Mouse (Mus musculus) activated CD4-positive, CD25-positive, alpha-beta regulatory T cell (primary cell): Measurements from ENCODE around the gene Hist1h2aa. TPM values are rescaled to one million over a fixed set of nuclear protein-coding genes. Genes with fewer than 3 reads are reported as not detected.

Source experiments
- polyA plus RNA-seq, 2 experiments: library from polyadenylated mRNA; unstranded; fragments of 100-300 nt; shearing (Covaris generic); gene quantifications; one replicate each; pipeline ENCODE4 v1.2.1; 2017

The Hist1h2aa gene
- not detected for polyA plus RNA-seq

GRCm38 (mm10) chr13:23934211-23934520 is at the start of gene Hist1h2aa:
Gene Hist1h2aa, plus strand, starts transcription at chr13:23934462.

GRCm38 (mm10) chr13:23914376-23915167 is 19.7 kb upstream of the Hist1h2aa start, which contains the start of gene Slc17a4:
Gene Slc17a4, minus strand, starts transcription at chr13:23915009.

DNA sequence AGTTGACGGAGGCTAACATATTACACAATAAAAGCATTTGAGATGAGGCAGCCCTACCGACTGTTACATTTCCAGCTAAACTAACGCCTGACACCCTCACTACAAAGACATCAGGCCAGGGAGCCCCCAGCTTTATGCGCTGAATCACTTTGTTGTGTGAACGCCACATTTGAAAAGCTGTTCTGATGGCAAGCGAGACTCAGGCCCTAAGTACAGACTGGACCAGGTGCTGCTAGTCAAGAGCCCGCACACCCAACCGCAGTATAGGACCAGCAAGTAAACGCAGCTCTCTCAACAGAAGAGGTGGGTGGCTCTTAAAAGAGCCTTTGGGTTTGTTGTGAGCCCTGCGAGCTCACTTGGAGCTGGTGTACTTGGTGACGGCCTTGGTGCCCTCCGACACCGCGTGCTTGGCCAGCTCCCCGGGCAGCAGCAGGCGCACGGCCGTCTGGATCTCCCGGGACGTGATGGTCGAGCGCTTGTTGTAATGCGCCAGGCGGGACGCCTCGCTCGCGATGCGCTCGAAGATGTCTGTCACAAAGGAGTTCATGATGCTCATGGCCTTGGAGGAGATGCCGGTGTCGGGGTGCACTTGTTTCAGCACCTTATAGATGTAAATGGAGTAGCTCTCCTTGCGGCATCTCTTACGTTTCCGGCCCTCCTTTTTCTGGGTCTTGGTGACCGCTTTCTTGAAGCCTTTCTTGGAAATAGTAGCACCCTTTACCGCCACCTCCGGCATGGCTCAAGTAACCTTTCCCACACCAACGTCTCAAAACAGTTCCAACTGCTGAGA is 646 bp upstream of the Hist1h2aa start, which contains the start of gene Hist1h2ba:
TSS of gene Hist1h2ba (minus strand) at position 736 of the 790 bp plus-strand sequence.

Other genes with a start within 250 kb of the Hist1h2aa start
- under 1 TPM in 1 of 2 experiments, not detected in 1; 0.38 TPM for gene Hist1h1t, start 238.6 kb upstream of the Hist1h2aa start, polyA plus RNA-seq
- 1 to 10 TPM; 3.3 to 6.0 TPM for gene Hist1h4c, start 236.0 kb upstream of the Hist1h2aa start, polyA plus RNA-seq
- 1 to 10 TPM; 1.3 to 2.6 TPM for gene Hfe, start 223.6 kb upstream of the Hist1h2aa start, polyA plus RNA-seq
- gene Hist1h1c, start 195.7 kb upstream of the Hist1h2aa start, polyA plus RNA-seq: 10 to 100 TPM; 13.3 to 18.7 TPM
- gene Hist1h3c, start 188.9 kb upstream of the Hist1h2aa start, polyA plus RNA-seq: 1 to 10 TPM; 2.7 to 3.1 TPM
- 1 to 10 TPM; 1.1 to 2.8 TPM for gene Hist1h2bb, start 187.7 kb upstream of the Hist1h2aa start, polyA plus RNA-seq
- 1 to 10 TPM; 4.6 to 7.2 TPM for gene Hist1h2ab, start 183.3 kb upstream of the Hist1h2aa start, polyA plus RNA-seq
- gene Hist1h3b, start 182.2 kb upstream of the Hist1h2aa start, polyA plus RNA-seq: 1 to 10 TPM in 1 of 2 experiments, not detected in 1; 1.4 TPM
- 1 to 10 TPM; 5.4 to 5.6 TPM for gene Hist1h4b, start 177.4 kb upstream of the Hist1h2aa start, polyA plus RNA-seq
- gene Hist1h4a, start 173.2 kb upstream of the Hist1h2aa start, polyA plus RNA-seq: not detected
- gene Hist1h3a, start 172.1 kb upstream of the Hist1h2aa start, polyA plus RNA-seq: 1 to 10 TPM; 5.1 TPM
- 1 to 10 TPM; 2.5 to 3.0 TPM for gene Hist1h1a, start 170.8 kb upstream of the Hist1h2aa start, polyA plus RNA-seq
- under 1 TPM in 1 of 2 experiments, not detected in 1; 0.17 TPM for gene Trim38, start 164.5 kb upstream of the Hist1h2aa start, polyA plus RNA-seq
- gene Slc17a2, start 127.5 kb upstream of the Hist1h2aa start, polyA plus RNA-seq: under 1 TPM in 1 of 2 experiments, not detected in 1; 0.09 TPM
- not detected for gene Slc17a3, start 95.0 kb upstream of the Hist1h2aa start, polyA plus RNA-seq
- under 1 TPM in 1 of 2 experiments, not detected in 1; 0.09 TPM for gene Slc17a1, start 66.7 kb upstream of the Hist1h2aa start, polyA plus RNA-seq
- not detected for gene Slc17a4, start 19.5 kb upstream of the Hist1h2aa start, polyA plus RNA-seq
- not detected for gene Hist1h2ba, start 306 bp upstream of the Hist1h2aa start, polyA plus RNA-seq
- gene Scgn, start 56.8 kb downstream of the Hist1h2aa start, polyA plus RNA-seq: not detected